Mouse (Mus musculus): ENCODE measurements around the gene Gm10153. TPM values are rescaled to one million over a fixed set of nuclear protein-coding genes. Genes with fewer than 3 reads are reported as not detected.

Gene Gm10153
- not detected in 2 replicates for polyA plus RNA-seq (2012; rRNA removed)

DNA sequence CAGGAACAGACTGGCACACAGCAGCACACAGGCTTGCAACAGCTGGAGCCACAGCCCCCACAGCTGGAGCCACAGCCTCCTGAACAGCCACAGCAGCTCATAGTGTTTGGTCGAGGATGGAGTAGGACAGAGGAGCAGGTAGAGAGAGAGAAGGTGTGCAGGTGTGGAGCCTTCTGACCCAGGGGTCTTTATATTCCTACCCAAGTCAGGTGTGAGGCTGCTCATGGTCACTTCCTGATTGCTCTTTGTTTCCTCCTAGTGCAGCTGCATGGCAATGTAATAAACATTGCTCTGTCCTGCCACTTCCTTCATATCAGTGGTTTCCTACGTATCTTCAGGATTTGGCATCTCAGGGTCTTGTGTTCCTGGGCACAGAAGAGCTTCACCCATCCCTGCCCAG is at the start of gene Gm10153:
TSS of gene Gm10153 (minus strand) at position 101 of the 400 bp plus-strand sequence.

GRCm38 (mm10) chr7:142229871-142230270 is 39.7 kb upstream of the Gm10153 start, which contains the start of gene Krtap5-5:
TSS of gene Krtap5-5 (minus strand) at chr7:142229971.

DNA sequence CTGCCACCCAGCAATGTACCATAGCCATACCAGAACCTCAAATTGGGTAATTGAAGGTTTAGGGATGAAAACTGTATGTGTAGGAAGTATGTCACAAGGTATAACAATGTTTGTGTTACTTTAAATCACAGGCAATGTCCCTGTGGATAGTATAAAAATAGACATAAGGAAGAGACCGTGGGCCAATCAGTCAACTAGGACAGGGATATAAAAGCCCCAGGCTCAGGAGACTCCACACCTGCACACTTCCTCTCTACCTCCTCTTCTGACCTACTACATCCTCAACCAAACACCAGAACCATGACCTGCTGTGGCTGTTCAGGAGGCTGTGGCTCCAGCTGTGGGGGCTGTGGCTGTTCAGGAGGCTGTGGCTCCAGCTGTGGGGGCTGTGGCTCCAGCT is 21.4 kb upstream of the Gm10153 start, which contains the start of gene Gm7579:
TSS of gene Gm7579 (plus strand) at position 301 of the 400 bp plus-strand sequence.

DNA sequence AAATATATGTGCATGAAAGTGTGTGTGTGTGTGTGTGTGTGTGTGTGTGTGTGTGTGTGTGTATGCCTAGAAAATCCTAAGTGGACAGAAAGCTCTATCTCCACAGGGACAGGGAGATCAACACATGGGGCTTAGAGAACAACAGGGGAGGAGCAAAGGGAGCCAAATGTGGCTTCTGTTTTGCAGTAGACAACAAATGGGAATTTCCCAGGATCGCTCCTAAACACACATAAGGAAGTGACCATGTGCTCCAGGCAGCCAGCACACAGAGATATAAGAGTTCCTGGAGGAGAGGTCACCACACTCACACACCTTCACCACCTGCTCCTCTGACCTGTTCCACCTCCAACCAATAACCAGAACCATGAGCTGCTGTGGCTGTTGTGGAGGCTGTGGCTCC is 10.9 kb upstream of the Gm10153 start, which contains the start of gene Krtap5-3:
TSS of gene Krtap5-3 (plus strand) at position 301 of the 400 bp plus-strand sequence.

DNA sequence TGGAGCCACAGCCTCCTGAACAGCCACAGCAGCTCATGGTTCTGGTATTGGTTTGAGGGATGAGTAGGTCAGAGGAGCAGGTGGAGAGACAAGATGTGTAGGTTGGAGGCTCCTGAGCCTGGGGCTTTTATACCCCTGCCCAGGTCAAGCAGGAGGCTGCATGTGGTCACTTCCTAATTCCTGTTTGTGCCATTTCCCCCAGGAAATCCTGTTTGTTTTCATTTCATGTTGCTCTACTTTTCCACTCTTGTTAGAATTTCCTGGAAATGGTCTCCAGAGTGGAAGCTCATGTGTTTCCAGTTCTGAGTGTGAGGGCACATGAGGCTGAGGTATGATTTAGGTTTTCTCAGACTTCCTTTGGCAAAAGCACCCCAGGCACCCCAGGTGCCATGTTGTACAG is 14.3 kb downstream of the Gm10153 start, which contains the start of gene Krtap5-2:
TSS of gene Krtap5-2 (minus strand) at position 101 of the 400 bp plus-strand sequence.

GRCm38 (mm10) chr7:142165639-142166038 is 24.6 kb downstream of the Gm10153 start, which contains the start of gene Gm4553:
TSS of gene Gm4553 (minus strand) at chr7:142165739.

GRCm38 (mm10) chr7:142157013-142157412 is 33.2 kb downstream of the Gm10153 start, which contains the start of gene Gm29735:
TSS of gene Gm29735 (minus strand) at chr7:142157113.

DNA sequence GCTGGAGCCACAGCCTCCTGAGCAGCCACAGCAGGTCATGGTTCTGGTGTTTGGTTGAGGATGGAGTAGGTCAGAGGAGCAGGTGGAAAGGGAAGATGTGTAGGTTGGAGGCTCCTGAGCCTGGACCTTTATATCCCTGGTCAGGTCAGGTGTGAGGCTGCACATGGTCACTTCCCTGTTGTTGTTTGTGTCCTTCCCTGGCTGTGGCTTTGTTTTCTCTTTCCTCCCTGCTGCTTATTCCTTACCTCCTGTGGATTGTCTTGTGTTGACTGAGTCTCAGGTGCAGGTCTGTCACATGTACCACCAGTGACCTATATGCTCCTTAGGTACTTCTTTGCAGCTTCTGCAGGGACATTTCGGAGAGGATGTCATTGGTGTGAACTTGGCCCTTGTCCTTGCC is 45.7 kb downstream of the Gm10153 start, which contains the start of gene Gm45337:
TSS of gene Gm45337 (minus strand) at position 101 of the 400 bp plus-strand sequence.

Other genes with a start within 250 kb of the Gm10153 start
- 2.9 TPM in 2 replicates for gene Brsk2, start 240.6 kb downstream of the Gm10153 start, polyA plus RNA-seq (2012; rRNA removed)
- gene Mob2, start 129.3 kb downstream of the Gm10153 start, polyA plus RNA-seq (2012; rRNA removed) = 60.0 and 60.5 TPM in 2 replicates
- gene Dusp8, start 94.5 kb downstream of the Gm10153 start, polyA plus RNA-seq (2012; rRNA removed) = 9.8 and 15.4 TPM in 2 replicates
- gene Gm45618, start 69.7 kb downstream of the Gm10153 start, polyA plus RNA-seq (2012; rRNA removed) = not detected in 2 replicates
- not detected in 2 replicates for gene Gm39115, start 54.4 kb downstream of the Gm10153 start, polyA plus RNA-seq (2012; rRNA removed)
- gene Gm45337, start 45.8 kb downstream of the Gm10153 start, polyA plus RNA-seq (2012; rRNA removed) = not detected in 2 replicates
- gene Gm29735, start 33.3 kb downstream of the Gm10153 start, polyA plus RNA-seq (2012; rRNA removed) = not detected in 2 replicates
- not detected in 2 replicates for gene Gm4553, start 24.6 kb downstream of the Gm10153 start, polyA plus RNA-seq (2012; rRNA removed)
- gene Krtap5-2, start 14.4 kb downstream of the Gm10153 start, polyA plus RNA-seq (2012; rRNA removed) = not detected in 2 replicates
- gene Krtap5-3, start 11.0 kb upstream of the Gm10153 start, polyA plus RNA-seq (2012; rRNA removed) = not detected in 2 replicates
- gene Gm7579, start 21.5 kb upstream of the Gm10153 start, polyA plus RNA-seq (2012; rRNA removed) = 0.64 and 3.1 TPM in 2 replicates
- gene Krtap5-5, start 39.6 kb upstream of the Gm10153 start, polyA plus RNA-seq (2012; rRNA removed) = not detected in 2 replicates
- not detected in 2 replicates for gene Gm40460, start 50.7 kb upstream of the Gm10153 start, polyA plus RNA-seq (2012; rRNA removed)
- gene Gm2431, start 68.0 kb upstream of the Gm10153 start, polyA plus RNA-seq (2012; rRNA removed) = not detected in 2 replicates
- gene Gm4559, start 84.0 kb upstream of the Gm10153 start, polyA plus RNA-seq (2012; rRNA removed) = not detected in 2 replicates
- gene Krtap5-1, start 106.7 kb upstream of the Gm10153 start, polyA plus RNA-seq (2012; rRNA removed) = not detected in 2 replicates
- gene Krtap5-4, start 113.2 kb upstream of the Gm10153 start, polyA plus RNA-seq (2012; rRNA removed) = not detected in 2 replicates
- 1.5 and 1.9 TPM in 2 replicates for gene Ifitm10, start 183.4 kb upstream of the Gm10153 start, polyA plus RNA-seq (2012; rRNA removed)
- 0.17 TPM in 1 of 2 replicates, not detected in the other for gene Gm49369, start 192.3 kb upstream of the Gm10153 start, polyA plus RNA-seq (2012; rRNA removed)
- 320 and 338 TPM in 2 replicates for gene Ctsd, start 197.6 kb upstream of the Gm10153 start, polyA plus RNA-seq (2012; rRNA removed)
- gene Syt8, start 244.5 kb upstream of the Gm10153 start, polyA plus RNA-seq (2012; rRNA removed) = 6.9 and 8.6 TPM in 2 replicates